Mouse (Mus musculus): Measurements from ENCODE around the gene Fam222a.

The Fam222a gene

GRCm38 (mm10) chr5:114557765-114558731 is 9.8 kb upstream of the Fam222a start:
- DNase-seq (ENCODE audit: inconsistent age in 2 of 2, low spot score in 1 of 2): peak; percentile 51 to 72

- DNase-seq (ENCODE audit: inconsistent age in 2 of 2, low spot score in 1 of 2): peak in 1 of 2 experiments; percentile 70
Observed at GRCm38 (mm10) chr5:114560533-114560936, 7.3 kb upstream of the Fam222a start.

- no peak for DNase-seq (ENCODE audit: inconsistent age in 2 of 2, low spot score in 1 of 2)
Observed at GRCm38 (mm10) chr5:114560965-114561364, 6.9 kb upstream of the Fam222a start.

- peak in 1 of 2 experiments; percentile 15 for DNase-seq (ENCODE audit: inconsistent age in 2 of 2, low spot score in 1 of 2)
Observed at GRCm38 (mm10) chr5:114563994-114564393, 3.8 kb upstream of the Fam222a start.

- DNase-seq (ENCODE audit: inconsistent age in 2 of 2, low spot score in 1 of 2): peak; percentile 78 to 91
Observed at GRCm38 (mm10) chr5:114565305-114565704, 2.5 kb upstream of the Fam222a start.

- peak; percentile 76 to 82 for DNase-seq (ENCODE audit: inconsistent age in 2 of 2, low spot score in 1 of 2)
Observed at GRCm38 (mm10) chr5:114565751-114566150, 2.1 kb upstream of the Fam222a start.

- peak; percentile 22 to 55 for DNase-seq (ENCODE audit: inconsistent age in 2 of 2, low spot score in 1 of 2)
Observed at GRCm38 (mm10) chr5:114566461-114566860, 1.4 kb upstream of the Fam222a start.

- peak; percentile 98 to 99 for DNase-seq (ENCODE audit: inconsistent age in 2 of 2, low spot score in 1 of 2)
Observed at GRCm38 (mm10) chr5:114567075-114567517, 720 bp upstream of the Fam222a start.

GRCm38 (mm10) chr5:114568818-114569217 is 1.0 kb downstream of the Fam222a start:
- peak; percentile 88 to 93 for DNase-seq (ENCODE audit: inconsistent age in 2 of 2, low spot score in 1 of 2)

GRCm38 (mm10) chr5:114569918-114570670 is 2.3 kb downstream of the Fam222a start:
- peak; percentile 64 to 86 for DNase-seq (ENCODE audit: inconsistent age in 2 of 2, low spot score in 1 of 2)

- DNase-seq (ENCODE audit: inconsistent age in 2 of 2, low spot score in 1 of 2): peak in 1 of 2 experiments; percentile 66
Observed at GRCm38 (mm10) chr5:114570791-114571450, 3.1 kb downstream of the Fam222a start.

GRCm38 (mm10) chr5:114571451-114572030 is 3.7 kb downstream of the Fam222a start:
- peak; percentile 61 to 80 for DNase-seq (ENCODE audit: inconsistent age in 2 of 2, low spot score in 1 of 2)

- peak; percentile 74 to 84 for DNase-seq (ENCODE audit: inconsistent age in 2 of 2, low spot score in 1 of 2)
Observed at GRCm38 (mm10) chr5:114572997-114573396, 5.2 kb downstream of the Fam222a start.

- peak; percentile 92 to 96 for DNase-seq (ENCODE audit: inconsistent age in 2 of 2, low spot score in 1 of 2)
Observed at GRCm38 (mm10) chr5:114573920-114574628, 6.3 kb downstream of the Fam222a start.

GRCm38 (mm10) chr5:114575010-114575409 is 7.2 kb downstream of the Fam222a start:
- no peak for DNase-seq (ENCODE audit: inconsistent age in 2 of 2, low spot score in 1 of 2)

- DNase-seq (ENCODE audit: inconsistent age in 2 of 2, low spot score in 1 of 2): peak; percentile 72 to 90
Observed at GRCm38 (mm10) chr5:114575530-114575929, 7.7 kb downstream of the Fam222a start.

- DNase-seq (ENCODE audit: inconsistent age in 2 of 2, low spot score in 1 of 2): no peak
Observed at GRCm38 (mm10) chr5:114575986-114576605, 8.3 kb downstream of the Fam222a start.

GRCm38 (mm10) chr5:114578361-114578760 is 10.5 kb downstream of the Fam222a start:
- no peak for DNase-seq (ENCODE audit: inconsistent age in 2 of 2, low spot score in 1 of 2)

- no peak for DNase-seq (ENCODE audit: inconsistent age in 2 of 2, low spot score in 1 of 2)
Observed at GRCm38 (mm10) chr5:114579714-114580357, 12.0 kb downstream of the Fam222a start.
